Mouse (Mus musculus) C2C12 (cell line): ENCODE measurements around the gene Dlec1.

ENCODE experiments used
- CEBPB ChIP-seq: IDR thresholded peaks from one replicate; pipeline ENCODE4 v1.6.1; 2011; ENCODE audit warnings: low read depth, mild to moderate bottlenecking, control low read depth, moderate library complexity
- CTCF ChIP-seq: IDR thresholded peaks from one replicate; pipeline ENCODE4 v1.5.1; 2011; ENCODE audit not compliant: control insufficient read depth, insufficient read depth, insufficient read length
- FOSL1 ChIP-seq: IDR thresholded peaks from one replicate; pipeline ENCODE4 v1.8.0; 2011; ENCODE audit warnings: mild to moderate bottlenecking, low read length; ENCODE audit not compliant: poor library complexity, insufficient read depth, severe bottlenecking
- MAX ChIP-seq: IDR thresholded peaks from one replicate; pipeline ENCODE4 v1.6.1; 2011; ENCODE audit warnings: mild to moderate bottlenecking, control low read depth
- MYOD1 ChIP-seq: IDR thresholded peaks from one replicate; pipeline ENCODE4 v1.6.1; 2011; ENCODE audit warnings: low read depth; ENCODE audit not compliant: control insufficient read depth, insufficient read length
- USF1 ChIP-seq: IDR thresholded peaks from one replicate; pipeline ENCODE4 v1.6.1; 2011; ENCODE audit warnings: low read depth, mild to moderate bottlenecking, control low read depth, moderate library complexity

DNA sequence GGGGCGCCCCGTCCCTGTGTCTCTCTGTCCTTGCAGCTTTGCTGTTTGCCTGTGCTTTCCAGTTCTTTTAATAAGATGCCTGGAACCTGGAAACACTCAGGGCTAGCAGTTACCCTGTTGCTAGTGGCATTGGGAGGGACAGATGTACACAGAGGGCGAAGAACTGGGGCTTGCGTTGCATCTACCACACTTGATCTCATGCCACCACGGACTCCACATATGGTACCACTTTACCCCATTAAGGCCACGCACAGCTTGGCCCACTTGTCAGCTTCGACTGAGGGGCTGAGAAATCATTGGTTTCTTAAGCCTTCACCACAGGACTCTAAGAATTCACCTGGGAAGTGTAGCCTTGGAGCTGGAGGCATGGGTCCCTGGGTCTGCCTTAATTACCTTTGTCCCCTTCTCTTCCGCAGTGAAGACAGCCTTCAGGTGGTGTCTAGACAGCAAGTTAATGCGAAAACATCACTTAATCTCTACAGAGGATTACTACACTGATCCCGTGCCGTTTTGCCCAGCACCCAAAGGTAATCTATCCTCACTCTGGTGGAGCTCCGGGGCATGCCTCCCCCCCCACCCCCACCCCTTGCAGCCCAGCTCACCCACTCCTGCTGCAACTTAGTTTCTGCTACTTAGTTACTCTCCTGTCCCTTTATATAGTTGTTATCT is 7.5 kb downstream of the Dlec1 start:
- TF ChIP-seq CTCF (no peak), CEBPB (no peak), MAX (no peak), USF1 (no peak), MYOD1 (no peak), FOSL1 (no peak)
